Comparison of ENCODE assay signal across 8 mouse cellular contexts in the genomic region with DNA sequence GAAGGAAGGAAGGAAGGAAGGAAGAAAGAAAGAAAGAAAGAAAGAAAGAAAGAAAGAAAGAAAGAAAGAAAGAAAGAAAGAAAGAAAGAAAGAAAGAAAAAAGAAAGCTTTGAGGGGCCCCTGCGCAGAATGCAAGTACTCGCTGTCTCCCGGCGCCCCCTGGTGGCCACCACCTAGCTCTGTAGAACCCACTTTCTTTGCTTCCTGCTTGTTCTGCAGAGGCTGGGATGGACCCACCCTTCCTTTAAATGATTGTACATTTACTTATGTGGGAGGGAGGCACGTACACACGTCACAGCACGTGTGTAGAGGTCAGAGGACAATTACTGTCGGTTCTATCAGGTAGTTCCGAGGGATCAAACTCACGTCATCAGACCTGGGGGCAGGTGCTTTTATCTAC. TPM values are rescaled to one million over a fixed set of nuclear protein-coding genes. Genes with fewer than 3 reads are reported as not detected.
DNase-seq lines count a peak whose midpoint lies in the region; ATAC-seq lines count a peak whose summit lies in the region.

No protein-coding gene starts in this region.

- no peaks in the 10 kb centered on the region for H3K9me3 ChIP-seq in heart, embryonic 10.5 days
- no peaks in the 10 kb centered on the region for H3K9me3 ChIP-seq in intestine, embryonic 16.5 days (ENCODE audit: control insufficient read depth, low read length)
- no peaks in the 10 kb centered on the region for H3K9me3 ChIP-seq in limb, embryonic 10.5 days (replicated peaks)

- peak; percentile 80 for ATAC-seq in intestine, embryonic 16.5 days

- peak; percentile 76 to 85 for DNase-seq in heart, adult 18-20 months
- DNase-seq in heart, embryonic 10.5 days (ENCODE audit: low spot score) = no peak
- peak; percentile 77 for DNase-seq in cerebellum, adult 8-10 months
- peak; percentile 53 to 72 for DNase-seq in frontal cortex, postnatal 10 days (ENCODE audit: low spot score in 2 of 2)
- peak; percentile 89 for DNase-seq in limb, embryonic 10.5 days (ENCODE audit: low spot score)
- DNase-seq in natural killer cell, adult 2 months (ENCODE audit: low spot score in 2 of 2) = peak; percentile 47 to 68
- peak; percentile 69 to 92 for DNase-seq in spleen, postnatal 4 days (ENCODE audit: low spot score in 2 of 2)

- H3K4me3 ChIP-seq in heart, embryonic 10.5 days = no peak overlapping the region
- no peak overlapping the region for H3K4me3 ChIP-seq in intestine, embryonic 16.5 days (ENCODE audit: low read length)
- H3K4me3 ChIP-seq in limb, embryonic 10.5 days = no peak overlapping the region

- H3K9ac ChIP-seq in intestine, embryonic 16.5 days (ENCODE audit: low read depth, low read length) = no peak overlapping the region

- 21% methylated on average over 10 of the region's 10 CpGs for WGBS in heart, embryonic 10.5 days
- 9% methylated on average over 10 of the region's 10 CpGs for WGBS in intestine, embryonic 16.5 days
- 19% methylated on average over 10 of the region's 10 CpGs for WGBS in limb, embryonic 10.5 days

- 0 out of 2 replicates have a peak, but pooled peaks cover 3% of the 10 kb centered on the region for H3K4me1 ChIP-seq in heart, embryonic 10.5 days
- 0 out of 2 replicates have a peak, but pooled peaks cover under 1% of the 10 kb centered on the region for H3K4me1 ChIP-seq in intestine, embryonic 16.5 days (ENCODE audit: control insufficient read depth, insufficient read depth, low read length)
- H3K4me1 ChIP-seq in limb, embryonic 10.5 days = peaks cover 3% of the 10 kb centered on the region

- peak overlapping the region; percentile 10; the same call in 1 of the 2 replicates for H3K4me2 ChIP-seq in intestine, embryonic 16.5 days (ENCODE audit: low read depth, low read length)

- H3K27me3 ChIP-seq in heart, embryonic 10.5 days (ENCODE audit: insufficient read depth, poor library complexity, severe bottlenecking) = peaks cover 38% of the 10 kb centered on the region
- no peaks in the 10 kb centered on the region for H3K27me3 ChIP-seq in intestine, embryonic 16.5 days (replicated peaks; ENCODE audit: control insufficient read depth, insufficient read depth, low read length)
- H3K27me3 ChIP-seq in limb, embryonic 10.5 days (ENCODE audit: low read depth, poor library complexity, severe bottlenecking) = 0 out of 2 replicates have a peak, but pooled peaks cover 12% of the 10 kb centered on the region

- H3K36me3 ChIP-seq in heart, embryonic 10.5 days = peaks cover 23% of the 10 kb centered on the region
- H3K36me3 ChIP-seq in intestine, embryonic 16.5 days (ENCODE audit: control insufficient read depth, insufficient read depth, low read length) = no peaks in the 10 kb centered on the region
- H3K36me3 ChIP-seq in limb, embryonic 10.5 days = peaks cover 25% of the 10 kb centered on the region

- H3K27ac ChIP-seq in heart, embryonic 10.5 days = no peak overlapping the region
- no peak overlapping the region for H3K27ac ChIP-seq in intestine, embryonic 16.5 days (ENCODE audit: low read length)
- H3K27ac ChIP-seq in limb, embryonic 10.5 days = no peak overlapping the region

RNA-seq across cellular contexts. Expression of gene Zdhhc7, which starts 23.2 kb away (rescaled TPM):
- total RNA-seq in heart, adult 18-20 months (2021) = 10 to 100 TPM; 36.6 to 38.6 TPM
- polyA plus RNA-seq in heart, embryonic 10.5 days (2016; fragmentation: Nextera tagmentation; extraction: Ambion mirVana) = 35.5 and 37.3 TPM in 2 replicates
- 40.5 and 44.7 TPM in 2 replicates for polyA plus RNA-seq in intestine, embryonic 16.5 days (2015; fragmentation: Nextera tagmentation; extraction: Ambion mirVana)
- 32.4 and 34.8 TPM in 2 replicates for polyA plus RNA-seq in limb, embryonic 10.5 days (2016; fragmentation: Nextera tagmentation; extraction: Ambion mirVana)

RNA-seq across cellular contexts. Expression of gene 6430548M08Rik, which starts 35.9 kb away (rescaled TPM):
- total RNA-seq in heart, adult 18-20 months (2021) = 10 to 100 TPM; 15.1 to 19.3 TPM
- 8.2 and 11.9 TPM in 2 replicates for polyA plus RNA-seq in heart, embryonic 10.5 days (2016; fragmentation: Nextera tagmentation; extraction: Ambion mirVana)
- polyA plus RNA-seq in intestine, embryonic 16.5 days (2015; fragmentation: Nextera tagmentation; extraction: Ambion mirVana) = 4.6 and 5.1 TPM in 2 replicates
- 1.7 and 2.2 TPM in 2 replicates for polyA plus RNA-seq in limb, embryonic 10.5 days (2016; fragmentation: Nextera tagmentation; extraction: Ambion mirVana)
